Mouse (Mus musculus) heart, adult 2 months (tissue): ENCODE data around the gene Tmem79.

Experiments used
- CTCF ChIP-seq: fragments of 200-600 bp; IDR thresholded peaks from 2 replicates; pipeline ENCODE4 v1.8.1; 2022; ENCODE audit warnings: antibody characterized with exemption, mild to moderate bottlenecking, moderate library complexity
- EP300 ChIP-seq: fragments of 200-500 bp; IDR thresholded peaks from 2 replicates; pipeline ENCODE4 v1.6.1; 2011; ENCODE audit warnings: low read depth, low read length, control low read depth; ENCODE audit not compliant: insufficient read depth
- POLR2A ChIP-seq: fragments of 200-500 bp; IDR thresholded peaks from 2 replicates; pipeline ENCODE4 v1.6.1; 2011; ENCODE audit warnings: mild to moderate bottlenecking, low read depth, low read length, control low read depth; ENCODE audit not compliant: insufficient read depth

GRCm38 (mm10) chr3:88296561-88297318 is 39.2 kb downstream of the Tmem79 start, which contains the start of the genes Tsacc and Cct3:
- TF ChIP-seq CTCF = peak; percentile 47
- peak; percentile 77 for TF ChIP-seq POLR2A
- TF ChIP-seq EP300 = peak; percentile 42; the same call in 1 of the 2 replicates
